Mouse (Mus musculus): ENCODE measurements around the gene Foxn2. TPM values are rescaled to one million over a fixed set of nuclear protein-coding genes. Genes with fewer than 3 reads are reported as not detected.

Gene Foxn2
- polyA plus RNA-seq, 1 experiment from 2014 or later = 8.2 TPM

DNA sequence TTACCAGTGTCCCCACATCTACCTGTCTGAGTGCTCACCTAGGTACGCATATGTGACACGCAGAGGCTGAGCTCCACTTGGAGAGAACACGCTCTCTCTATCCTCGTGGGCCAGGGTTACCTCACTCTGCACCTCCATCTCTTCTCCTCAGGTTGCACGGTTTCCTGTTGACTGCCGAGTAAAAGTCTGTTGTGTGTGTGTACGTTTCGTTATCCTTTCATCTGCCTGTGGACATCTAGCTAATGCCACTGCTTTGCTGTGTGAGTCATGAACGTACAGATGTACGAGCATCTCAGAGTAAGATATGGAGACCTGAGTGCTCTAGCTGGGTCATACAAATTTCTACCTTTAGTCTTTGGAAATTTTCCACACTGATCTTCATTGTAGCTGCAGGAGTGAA is 39.9 kb downstream of the Foxn2 start:
- no peak overlapping the region for H3K27ac ChIP-seq (ENCODE audit: low read depth, low read length)
- no peaks in the 10 kb centered on the region for H3K4me1 ChIP-seq (ENCODE audit: control insufficient read depth, insufficient read depth, low read depth, low read length)
- no peak overlapping the region for H3K9ac ChIP-seq (ENCODE audit: low read depth, low read length)
- no peaks in the 10 kb centered on the region for H3K9me3 ChIP-seq (ENCODE audit: control insufficient read depth, low read length)
- no peak overlapping the region for H3K4me2 ChIP-seq (ENCODE audit: low read length)
- no peaks in the 10 kb centered on the region for H3K36me3 ChIP-seq (ENCODE audit: control insufficient read depth, insufficient read depth, low read length)
- no peak overlapping the region for H3K4me3 ChIP-seq (ENCODE audit: low read length)
- no peak for ATAC-seq
- 95% methylated on average over 10 of the region's 10 CpGs for WGBS
- H3K27me3 ChIP-seq (replicated peaks; ENCODE audit: control insufficient read depth, insufficient read depth, low read length) = no peaks in the 10 kb centered on the region

DNA sequence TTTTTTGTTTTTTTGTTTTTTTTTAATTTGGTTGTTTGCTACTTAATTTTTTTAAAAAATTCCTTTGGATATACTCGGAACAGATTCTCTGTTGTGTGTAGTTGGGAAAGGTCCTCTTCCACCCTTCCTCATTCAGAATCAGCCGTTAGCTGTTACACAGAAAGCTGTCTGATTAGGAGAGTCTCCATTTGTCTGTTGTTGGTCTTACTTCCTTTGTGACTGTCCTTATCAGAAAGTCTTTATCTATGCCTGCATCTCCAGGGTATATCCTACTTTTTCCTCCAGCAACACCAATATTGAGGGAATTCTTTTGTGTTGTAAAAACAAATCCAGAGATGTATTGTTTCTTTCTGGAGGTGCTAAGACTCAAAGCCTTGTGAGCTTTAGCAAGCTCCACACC is 40.6 kb downstream of the Foxn2 start:
- ATAC-seq = no peak
- 91% methylated on average over 2 of the region's 2 CpGs for WGBS

DNA sequence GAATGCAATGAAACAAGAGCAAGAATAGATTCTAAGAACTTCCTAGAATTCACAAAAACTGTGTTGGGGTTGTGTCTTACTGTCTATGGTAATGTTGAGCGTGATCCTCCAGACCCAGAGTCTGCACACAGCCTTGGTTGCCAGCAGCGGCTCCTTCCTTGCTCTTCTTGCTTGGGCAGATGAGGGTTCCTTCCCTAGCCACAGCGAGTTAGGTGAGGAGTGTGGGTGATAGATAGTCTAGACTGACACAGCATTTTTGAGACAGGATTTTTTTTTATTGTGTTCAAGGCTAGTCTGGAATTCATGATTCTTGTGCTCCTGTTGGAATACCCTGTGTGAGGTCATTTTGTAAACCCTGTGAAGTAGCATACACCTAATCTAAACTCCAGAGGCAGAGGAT is 41.1 kb downstream of the Foxn2 start:
- no peak overlapping the region for H3K4me2 ChIP-seq (ENCODE audit: low read length)
- no peak overlapping the region for H3K27ac ChIP-seq (ENCODE audit: low read depth, low read length)
- H3K9ac ChIP-seq (ENCODE audit: low read depth, low read length) = no peak overlapping the region
- no peaks in the 10 kb centered on the region for H3K27me3 ChIP-seq (replicated peaks; ENCODE audit: control insufficient read depth, insufficient read depth, low read length)
- H3K4me1 ChIP-seq (ENCODE audit: control insufficient read depth, insufficient read depth, low read depth, low read length) = no peaks in the 10 kb centered on the region
- WGBS = 96% methylated on average over 3 of the region's 3 CpGs
- no peaks in the 10 kb centered on the region for H3K36me3 ChIP-seq (ENCODE audit: control insufficient read depth, insufficient read depth, low read length)
- no peak overlapping the region for H3K4me3 ChIP-seq (ENCODE audit: low read length)
- no peaks in the 10 kb centered on the region for H3K9me3 ChIP-seq (ENCODE audit: control insufficient read depth, low read length)
- no peak for ATAC-seq

More for the DNA sequence above, 40.6 kb downstream of the Foxn2 start:
- no peak overlapping the region for H3K4me3 ChIP-seq (ENCODE audit: low read length)
- H3K4me2 ChIP-seq (ENCODE audit: low read length) = no peak overlapping the region
- H3K27me3 ChIP-seq (replicated peaks; ENCODE audit: control insufficient read depth, insufficient read depth, low read length) = no peaks in the 10 kb centered on the region
- H3K9me3 ChIP-seq (ENCODE audit: control insufficient read depth, low read length) = no peaks in the 10 kb centered on the region
- no peak overlapping the region for H3K9ac ChIP-seq (ENCODE audit: low read depth, low read length)
- no peak overlapping the region for H3K27ac ChIP-seq (ENCODE audit: low read depth, low read length)
- H3K36me3 ChIP-seq (ENCODE audit: control insufficient read depth, insufficient read depth, low read length) = no peaks in the 10 kb centered on the region
- H3K4me1 ChIP-seq (ENCODE audit: control insufficient read depth, insufficient read depth, low read depth, low read length) = no peaks in the 10 kb centered on the region

DNA sequence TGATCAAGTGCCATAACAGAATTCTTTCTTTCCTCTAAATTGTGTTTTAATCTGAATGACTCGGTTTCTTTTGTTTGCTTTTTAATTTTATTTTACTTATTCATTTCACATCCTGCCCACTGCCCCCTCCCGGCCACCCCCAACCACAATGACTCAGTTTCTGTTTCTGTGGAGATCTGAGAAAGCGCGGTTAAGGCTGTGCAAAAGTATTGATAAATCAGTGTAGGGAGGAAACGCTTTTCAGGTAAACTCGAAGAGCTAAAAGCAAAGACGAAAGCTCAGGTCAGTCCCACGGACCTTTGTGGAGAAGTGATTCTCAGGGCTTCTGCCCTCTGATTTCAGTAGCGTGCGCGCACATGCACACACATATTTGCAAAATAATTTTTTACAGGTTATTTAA is 44.0 kb downstream of the Foxn2 start:
- H3K27me3 ChIP-seq (replicated peaks; ENCODE audit: control insufficient read depth, insufficient read depth, low read length) = no peaks in the 10 kb centered on the region
- H3K36me3 ChIP-seq (ENCODE audit: control insufficient read depth, insufficient read depth, low read length) = no peaks in the 10 kb centered on the region
- no peaks in the 10 kb centered on the region for H3K9me3 ChIP-seq (ENCODE audit: control insufficient read depth, low read length)
- no peak for ATAC-seq
- no peaks in the 10 kb centered on the region for H3K4me1 ChIP-seq (ENCODE audit: control insufficient read depth, insufficient read depth, low read depth, low read length)
- H3K4me2 ChIP-seq (ENCODE audit: low read length) = no peak overlapping the region
- H3K27ac ChIP-seq (ENCODE audit: low read depth, low read length) = no peak overlapping the region
- WGBS = 90% methylated on average over 11 of the region's 11 CpGs
- no peak overlapping the region for H3K4me3 ChIP-seq (ENCODE audit: low read length)
- H3K9ac ChIP-seq (ENCODE audit: low read depth, low read length) = no peak overlapping the region

DNA sequence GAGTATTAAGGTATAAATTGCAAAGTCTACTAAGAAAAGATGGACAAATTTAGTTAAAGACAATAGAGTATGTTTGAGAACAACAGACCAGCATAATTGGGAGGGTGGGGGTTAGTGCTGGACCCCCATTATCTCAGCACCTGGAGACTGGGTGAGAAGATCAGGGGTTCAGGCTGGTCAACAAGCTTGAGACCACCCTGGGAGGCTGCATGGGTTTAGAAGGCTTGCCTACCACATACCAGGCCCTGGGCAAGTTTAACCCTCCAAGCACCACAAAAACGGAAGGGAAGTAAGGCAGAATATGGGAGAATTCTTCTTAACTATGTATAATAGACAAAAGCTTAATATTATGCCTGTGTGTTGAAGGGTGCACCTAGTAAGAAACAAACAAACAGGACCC is 44.4 kb downstream of the Foxn2 start:
- Histone ChIP-seq H3K27ac (ENCODE audit: low read depth, low read length) (no peak overlapping the region), H3K27me3 (replicated peaks; ENCODE audit: control insufficient read depth, insufficient read depth, low read length) (no peaks in the 10 kb centered on the region), H3K9me3 (ENCODE audit: control insufficient read depth, low read length) (no peaks in the 10 kb centered on the region), H3K4me3 (ENCODE audit: low read length) (no peak overlapping the region), H3K4me1 (ENCODE audit: control insufficient read depth, insufficient read depth, low read depth, low read length) (no peaks in the 10 kb centered on the region), H3K9ac (ENCODE audit: low read depth, low read length) (no peak overlapping the region), H3K4me2 (ENCODE audit: low read length) (no peak overlapping the region), H3K36me3 (ENCODE audit: control insufficient read depth, insufficient read depth, low read length) (no peaks in the 10 kb centered on the region)
- ATAC-seq = no peak
- 93% methylated on average over 1 of the region's 1 CpGs for WGBS

DNA sequence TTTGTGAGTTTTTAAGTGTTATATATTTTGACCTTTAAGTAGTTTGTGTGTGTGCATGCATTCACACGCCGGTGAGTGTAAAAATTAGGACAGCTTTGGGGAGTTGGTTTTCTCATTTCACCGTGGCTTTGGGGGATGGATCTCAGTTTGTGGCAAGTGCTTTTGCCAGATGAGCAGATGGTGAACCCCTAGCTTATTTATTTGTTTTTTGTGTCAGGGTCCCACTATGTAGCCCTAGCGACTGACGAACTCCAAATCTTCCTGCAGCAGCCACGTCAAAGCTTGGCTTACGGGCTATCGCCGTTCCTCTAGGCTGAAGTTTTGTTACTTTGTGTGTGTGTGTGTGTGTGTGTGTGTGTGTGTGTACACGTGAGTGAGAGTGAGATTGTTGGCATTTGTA is 50.0 kb downstream of the Foxn2 start:
- Histone ChIP-seq H3K4me2 (ENCODE audit: low read length) (no peak overlapping the region), H3K9ac (ENCODE audit: low read depth, low read length) (no peak overlapping the region), H3K27ac (ENCODE audit: low read depth, low read length) (no peak overlapping the region), H3K9me3 (ENCODE audit: control insufficient read depth, low read length) (no peaks in the 10 kb centered on the region), H3K36me3 (ENCODE audit: control insufficient read depth, insufficient read depth, low read length) (no peaks in the 10 kb centered on the region), H3K4me3 (ENCODE audit: low read length) (no peak overlapping the region), H3K27me3 (replicated peaks; ENCODE audit: control insufficient read depth, insufficient read depth, low read length) (no peaks in the 10 kb centered on the region), H3K4me1 (ENCODE audit: control insufficient read depth, insufficient read depth, low read depth, low read length) (peaks cover 15% of the 10 kb centered on the region)
- 75% methylated on average over 10 of the region's 10 CpGs for WGBS
- no peak for ATAC-seq

DNA sequence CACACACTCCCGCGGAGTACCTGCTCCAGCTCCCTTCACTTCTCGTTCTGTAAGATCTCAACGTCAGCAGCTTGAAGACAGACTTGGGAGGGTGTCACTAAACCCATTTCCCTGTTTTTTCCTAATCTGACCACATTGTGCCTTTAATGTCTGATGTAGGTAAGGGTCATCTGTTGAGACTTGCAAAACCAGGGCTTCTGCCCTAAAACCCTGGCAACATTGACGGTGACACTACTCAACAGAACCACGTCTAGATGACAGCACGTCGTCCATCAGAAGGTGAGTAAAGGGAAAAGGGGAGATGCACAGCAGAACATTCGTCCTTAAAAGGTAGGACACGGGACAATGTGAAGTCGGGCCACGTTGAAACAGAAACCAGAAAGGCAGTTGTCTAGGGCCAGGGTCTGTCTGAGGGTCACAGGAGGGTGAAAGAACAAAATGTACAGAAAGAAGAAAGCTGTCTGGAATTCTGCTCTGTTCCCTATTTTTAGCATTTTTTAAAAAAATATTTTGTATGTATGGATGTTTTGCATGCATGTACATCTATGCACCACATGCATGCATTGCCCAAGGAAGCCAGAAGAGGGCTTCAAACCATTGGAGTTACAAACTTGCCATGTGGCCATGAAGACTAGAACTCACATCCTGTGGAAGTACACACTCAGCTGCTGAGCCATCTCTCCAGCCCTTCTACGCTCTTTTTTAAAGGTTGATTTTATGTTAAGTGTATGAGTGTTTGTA is 51.0 kb downstream of the Foxn2 start:
- H3K27me3 ChIP-seq (replicated peaks; ENCODE audit: control insufficient read depth, insufficient read depth, low read length) = no peaks in the 10 kb centered on the region
- H3K4me1 ChIP-seq (ENCODE audit: control insufficient read depth, insufficient read depth, low read depth, low read length) = peaks cover 15% of the 10 kb centered on the region
- H3K9me3 ChIP-seq (ENCODE audit: control insufficient read depth, low read length) = no peaks in the 10 kb centered on the region
- ATAC-seq = no peak
- no peak overlapping the region for H3K9ac ChIP-seq (ENCODE audit: low read depth, low read length)
- no peak overlapping the region for H3K27ac ChIP-seq (ENCODE audit: low read depth, low read length)
- WGBS = 95% methylated on average over 13 of the region's 13 CpGs
- H3K4me3 ChIP-seq (ENCODE audit: low read length) = no peak overlapping the region
- no peaks in the 10 kb centered on the region for H3K36me3 ChIP-seq (ENCODE audit: control insufficient read depth, insufficient read depth, low read length)
- no peak overlapping the region for H3K4me2 ChIP-seq (ENCODE audit: low read length)

DNA sequence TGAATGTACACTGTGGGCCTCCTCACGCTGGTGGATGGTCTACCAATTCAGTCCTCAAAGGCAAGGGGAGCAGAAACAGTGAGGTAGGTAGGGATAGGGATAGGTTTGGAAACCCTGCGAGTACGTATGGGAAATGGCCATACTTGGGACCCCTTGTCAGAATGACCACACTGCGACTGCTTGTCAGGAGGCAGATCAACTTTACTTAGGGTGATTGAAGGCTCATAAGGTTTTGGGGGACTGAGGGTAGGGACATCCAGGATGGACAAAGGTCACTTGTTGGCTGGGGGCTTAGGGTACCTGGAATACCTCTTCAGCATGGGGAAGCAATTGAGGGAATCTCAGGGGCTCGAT is 51.6 kb downstream of the Foxn2 start:
- no peak overlapping the region for H3K9ac ChIP-seq (ENCODE audit: low read depth, low read length)
- H3K9me3 ChIP-seq (ENCODE audit: control insufficient read depth, low read length) = no peaks in the 10 kb centered on the region
- no peak for ATAC-seq
- H3K4me1 ChIP-seq (ENCODE audit: control insufficient read depth, insufficient read depth, low read depth, low read length) = peaks cover 15% of the 10 kb centered on the region
- H3K4me3 ChIP-seq (ENCODE audit: low read length) = no peak overlapping the region
- no peak overlapping the region for H3K27ac ChIP-seq (ENCODE audit: low read depth, low read length)
- H3K27me3 ChIP-seq (replicated peaks; ENCODE audit: control insufficient read depth, insufficient read depth, low read length) = no peaks in the 10 kb centered on the region
- WGBS = 98% methylated on average over 5 of the region's 5 CpGs
- H3K4me2 ChIP-seq (ENCODE audit: low read length) = no peak overlapping the region
- H3K36me3 ChIP-seq (ENCODE audit: control insufficient read depth, insufficient read depth, low read length) = no peaks in the 10 kb centered on the region

DNA sequence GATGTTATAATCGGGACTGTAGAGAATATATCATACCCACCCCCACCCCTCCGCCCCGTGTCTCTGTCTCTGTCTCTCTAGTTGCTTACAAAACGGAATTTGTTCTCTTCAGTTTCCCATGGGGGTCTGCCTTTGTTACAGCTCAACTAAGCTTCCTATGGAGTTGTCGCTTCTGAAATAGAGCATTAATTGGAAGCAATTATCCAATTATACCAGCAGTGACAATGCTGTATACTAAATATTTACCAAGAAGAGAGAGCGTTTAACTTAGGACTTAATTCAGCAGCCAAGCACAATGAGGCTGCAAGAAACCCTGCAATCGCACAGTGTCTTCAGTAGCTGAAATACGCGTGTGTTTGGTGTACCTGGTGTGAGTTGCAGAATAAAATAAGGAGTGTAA is 53.0 kb downstream of the Foxn2 start:
- 36% methylated on average over 9 of the region's 9 CpGs for WGBS
- H3K9ac ChIP-seq (ENCODE audit: low read depth, low read length) = no peak overlapping the region
- H3K27me3 ChIP-seq (replicated peaks; ENCODE audit: control insufficient read depth, insufficient read depth, low read length) = no peaks in the 10 kb centered on the region
- ATAC-seq = 0 out of 2 replicates have a peak, but pooled peaks have one; percentile 14
- no peaks in the 10 kb centered on the region for H3K9me3 ChIP-seq (ENCODE audit: control insufficient read depth, low read length)
- H3K4me1 ChIP-seq (ENCODE audit: control insufficient read depth, insufficient read depth, low read depth, low read length) = peaks cover 15% of the 10 kb centered on the region
- H3K4me3 ChIP-seq (ENCODE audit: low read length) = no peak overlapping the region
- H3K27ac ChIP-seq (ENCODE audit: low read depth, low read length) = peak overlapping the region; percentile 74
- peak overlapping the region; percentile 48 for H3K4me2 ChIP-seq (ENCODE audit: low read length)
- no peaks in the 10 kb centered on the region for H3K36me3 ChIP-seq (ENCODE audit: control insufficient read depth, insufficient read depth, low read length)
